Mouse (Mus musculus) adipose tissue, adult 10 weeks (tissue): ENCODE results near the gene Olfr1241. TPM values are rescaled to one million over a fixed set of nuclear protein-coding genes. Genes with fewer than 3 reads are reported as not detected.

Experiments
- polyA plus RNA-seq: library from polyadenylated mRNA; stranded (reverse); fragments of 350-450 nt; fragmentation: Illumina TruSeq; extraction: RNeasy Lipid Tissue Mini Kit (QIAGEN cat#74804); gene quantifications from one replicate; pipeline ENCODE4 v1.2.3, GENCODE M21; 2014; ENCODE audit warnings: low read depth, low replicate concordance

Gene Olfr1241
- polyA plus RNA-seq = not detected

DNA sequence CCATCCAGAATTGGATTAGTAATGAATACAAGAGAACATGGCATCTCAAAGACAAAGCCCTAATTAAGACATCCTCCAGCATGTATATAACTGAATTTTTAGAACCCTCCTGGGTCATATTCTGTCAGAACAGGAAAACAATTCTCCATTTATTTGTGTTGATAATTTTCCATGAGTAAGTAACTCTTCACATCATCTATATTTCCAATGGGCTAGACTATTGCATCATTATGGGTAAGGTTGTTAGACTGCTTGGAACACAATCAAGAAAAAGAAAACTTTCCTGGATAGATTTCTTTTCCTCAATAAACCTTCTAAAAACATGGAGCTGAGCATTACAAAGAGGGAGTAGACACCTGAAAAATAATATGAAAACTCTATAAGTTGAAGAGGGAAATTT lies at the start of gene Olfr1241:
TSS of gene Olfr1241 (minus strand) at position 101 of the 400 bp plus-strand sequence.

DNA sequence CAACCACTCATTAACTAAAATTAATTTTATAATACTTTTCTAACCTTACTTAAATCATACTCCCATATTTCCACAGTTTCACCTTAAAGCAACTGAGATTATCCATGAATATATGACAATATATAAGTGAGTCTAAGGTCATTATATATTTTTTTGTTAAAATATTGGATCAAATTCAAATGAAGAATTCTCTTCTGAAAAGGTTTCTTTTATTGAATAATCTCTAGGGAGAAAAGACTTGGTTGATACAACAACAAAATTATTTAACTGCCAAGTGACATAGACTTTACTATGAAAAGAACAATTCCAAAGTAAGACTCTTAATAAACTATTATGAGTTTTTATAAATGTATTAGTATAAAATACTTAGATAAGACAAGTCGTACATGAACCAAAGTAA lies 44.5 kb upstream of the Olfr1241 start, which contains the start of gene Olfr1243:
TSS of gene Olfr1243 (minus strand) at position 101 of the 400 bp plus-strand sequence.

DNA sequence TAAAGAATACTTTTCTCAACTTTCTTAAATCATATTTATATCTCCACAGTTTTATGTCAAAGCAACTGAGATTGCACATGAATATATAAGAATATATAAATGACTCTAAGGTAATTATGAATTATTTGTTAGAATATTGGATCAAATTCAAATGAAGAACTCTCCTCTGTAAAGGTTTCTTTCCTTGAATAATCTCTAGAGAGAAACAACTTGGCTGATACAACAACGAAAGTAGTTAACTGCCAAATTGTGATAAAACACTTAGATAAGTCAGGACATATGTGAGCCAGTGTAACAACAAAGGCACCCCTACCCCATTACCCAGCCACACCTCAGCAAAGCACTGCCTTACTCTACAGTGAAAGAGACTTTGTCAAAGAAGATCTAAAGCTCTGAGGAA lies 11.3 kb upstream of the Olfr1241 start, which contains the start of gene Olfr1242:
TSS of gene Olfr1242 (minus strand) at position 101 of the 400 bp plus-strand sequence.

DNA sequence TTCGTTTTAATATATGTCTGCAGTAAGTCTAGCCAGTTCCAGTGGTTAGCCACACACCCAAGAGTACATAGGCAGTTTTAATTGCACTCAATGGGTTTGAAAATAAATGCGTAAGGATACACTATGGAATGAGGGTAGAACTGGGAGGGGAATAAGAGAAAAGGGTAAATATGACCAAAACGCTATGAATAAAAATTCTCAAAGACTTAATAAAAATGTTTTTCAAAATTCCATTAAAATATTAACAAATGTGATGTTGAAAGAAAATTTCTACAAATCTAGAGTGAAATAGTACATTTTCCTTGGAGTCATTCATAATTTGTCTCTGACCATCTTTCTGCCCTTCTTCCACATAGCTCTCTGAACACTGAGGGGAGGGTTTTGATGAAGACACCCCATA lies 44.0 kb downstream of the Olfr1241 start, which contains the start of gene Olfr1240:
TSS of gene Olfr1240 (minus strand) at position 101 of the 400 bp plus-strand sequence.

Other genes starting within 250 kb of the Olfr1241 start
- gene Olfr1228, start 233.1 kb downstream of the Olfr1241 start, polyA plus RNA-seq = not detected
- gene Olfr1229, start 199.1 kb downstream of the Olfr1241 start, polyA plus RNA-seq = not detected
- gene Olfr1230, start 189.9 kb downstream of the Olfr1241 start, polyA plus RNA-seq = not detected
- gene Olfr1231, start 180.1 kb downstream of the Olfr1241 start, polyA plus RNA-seq = not detected
- gene Olfr1232, start 157.5 kb downstream of the Olfr1241 start, polyA plus RNA-seq = not detected
- gene Olfr1233, start 144.7 kb downstream of the Olfr1241 start, polyA plus RNA-seq = not detected
- not detected for gene Olfr1234, start 122.3 kb downstream of the Olfr1241 start, polyA plus RNA-seq
- not detected for gene Olfr1238, start 77.5 kb downstream of the Olfr1241 start, polyA plus RNA-seq
- not detected for gene Olfr1239, start 66.7 kb downstream of the Olfr1241 start, polyA plus RNA-seq
- gene Olfr1240, start 44.1 kb downstream of the Olfr1241 start, polyA plus RNA-seq = not detected
- not detected for gene Olfr1242, start 11.2 kb upstream of the Olfr1241 start, polyA plus RNA-seq
- gene Olfr1243, start 44.4 kb upstream of the Olfr1241 start, polyA plus RNA-seq = not detected
- not detected for gene Olfr1245, start 91.3 kb upstream of the Olfr1241 start, polyA plus RNA-seq
- gene Olfr1246, start 106.0 kb upstream of the Olfr1241 start, polyA plus RNA-seq = not detected
- not detected for gene Olfr1247, start 127.0 kb upstream of the Olfr1241 start, polyA plus RNA-seq
- not detected for gene Olfr1248, start 131.1 kb upstream of the Olfr1241 start, polyA plus RNA-seq
- gene Olfr1249, start 147.9 kb upstream of the Olfr1241 start, polyA plus RNA-seq = not detected
- not detected for gene Olfr1250, start 174.3 kb upstream of the Olfr1241 start, polyA plus RNA-seq
- not detected for gene Olfr1251, start 184.8 kb upstream of the Olfr1241 start, polyA plus RNA-seq
- not detected for gene Olfr1252, start 237.9 kb upstream of the Olfr1241 start, polyA plus RNA-seq